ENCODE assay signal across 26 mouse cellular contexts in genomic region chr5:147034283-147034682, GRCm38 (mm10).
"Had no signal": no experiment of that assay in that cellular context is flagged by ENCODE, and none has a peak within 500 bp of the region (broad histone marks: within the 10 kb centered on the region; RNA-seq: fewer than 3 reads in every experiment).

No protein-coding gene starts in this region.

- H3K27ac ChIP-seq: gastrocnemius, adult 2 months; heart, embryonic 13.5 days; heart, embryonic 15.5 days; hindbrain, embryonic 10.5 days; hindbrain, embryonic 12.5 days; hindbrain, embryonic 14.5 days; intestine, embryonic 15.5 days; layer of hippocampus, adult 2 months; limb, embryonic 13.5 days; limb, embryonic 15.5 days; liver, embryonic 12.5 days; liver, embryonic 14.5 days had no signal

- H3K4me2 ChIP-seq: heart, embryonic 11.5 days; heart, embryonic 13.5 days; heart, embryonic 15.5 days; hindbrain, embryonic 12.5 days; hindbrain, embryonic 14.5 days; intestine, embryonic 15.5 days; limb, embryonic 13.5 days; limb, embryonic 15.5 days; liver, embryonic 12.5 days had no signal

- H3K4me1 ChIP-seq: intestine, embryonic 15.5 days had no signal

- H3K27me3 ChIP-seq: heart, embryonic 13.5 days; heart, embryonic 15.5 days; hindbrain, embryonic 12.5 days; intestine, embryonic 15.5 days; limb, embryonic 13.5 days; limb, embryonic 15.5 days; liver, embryonic 12.5 days had no signal

- ATAC-seq: hindbrain, embryonic 16.5 days; inflammation-experienced regulatory T-cells, adult 6 months; intestine, embryonic 15.5 days; intestine, postnatal 0 days; liver, embryonic 12.5 days had no signal

- DNase-seq: gastrocnemius, adult 2 months; gastrocnemius, postnatal 10 days; gastrocnemius, postnatal 25 days; heart, adult 18-20 months; heart, postnatal 4 days; kidney, adult 2 months; kidney, adult 9 months; kidney, postnatal 25 days; layer of hippocampus, adult 9-11 months; layer of hippocampus, postnatal 36 days; left cerebral cortex, postnatal 4 days had no signal

- H3K4me3 ChIP-seq: gastrocnemius, adult 2 months; heart, embryonic 13.5 days; heart, embryonic 15.5 days; hindbrain, embryonic 10.5 days; hindbrain, embryonic 12.5 days; intestine, embryonic 15.5 days; layer of hippocampus, adult 2 months; limb, embryonic 13.5 days; limb, embryonic 15.5 days; liver, embryonic 12.5 days had no signal

- H3K9me3 ChIP-seq: heart, embryonic 13.5 days; heart, embryonic 15.5 days; hindbrain, embryonic 10.5 days; hindbrain, embryonic 12.5 days; intestine, embryonic 15.5 days; limb, embryonic 13.5 days; limb, embryonic 15.5 days; liver, embryonic 12.5 days had no signal

- H3K9ac ChIP-seq: heart, embryonic 13.5 days; heart, embryonic 15.5 days; hindbrain, embryonic 12.5 days; hindbrain, embryonic 14.5 days; intestine, embryonic 15.5 days; limb, embryonic 13.5 days; limb, embryonic 15.5 days; liver, embryonic 12.5 days; liver, embryonic 14.5 days had no signal
